Mouse (Mus musculus): ENCODE measurements around the gene Apoa5. TPM values are rescaled to one million over a fixed set of nuclear protein-coding genes. Genes with fewer than 3 reads are reported as not detected.
"Not testable (repeated sequence)": the region's sequence is repeated elsewhere in the genome, so short reads cannot be mapped to it uniquely, and the experiment has no call there.

Gene Apoa5
- total RNA-seq, 2 experiments from 2014 or later = not detected

DNA sequence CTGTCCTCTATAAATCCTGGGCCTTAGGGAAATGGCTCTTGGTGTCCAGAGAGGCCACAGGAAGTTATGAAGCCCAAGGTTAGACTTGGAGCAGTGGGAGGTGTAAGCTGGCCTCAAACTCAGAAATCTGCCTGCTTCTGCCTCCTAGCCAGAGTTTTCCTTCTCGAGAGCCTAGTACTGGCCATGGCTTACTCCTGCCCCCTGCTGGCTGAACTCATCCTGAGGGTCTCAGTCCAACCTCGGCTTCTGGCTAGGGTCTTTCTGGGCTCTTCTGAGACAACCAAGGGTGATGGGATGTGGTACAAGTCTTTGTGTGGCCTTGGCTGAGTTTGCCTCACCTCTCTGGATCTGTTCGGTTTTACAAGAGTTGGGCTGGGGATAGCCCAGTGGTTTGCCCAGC is 49.5 kb downstream of the Apoa5 start:
- TF ChIP-seq CTCF (IDR thresholded peaks at IDR 0.05) = no peak
- H3K4me3 ChIP-seq = no peak overlapping the region
- intact Hi-C loops (cut with DNase I) = no loop called here
- DNase-seq (ENCODE audit: extremely low spot score in 1 of 2, low spot score in 2 of 2) = no peak
- no peak overlapping the region for H3K27ac ChIP-seq

DNA sequence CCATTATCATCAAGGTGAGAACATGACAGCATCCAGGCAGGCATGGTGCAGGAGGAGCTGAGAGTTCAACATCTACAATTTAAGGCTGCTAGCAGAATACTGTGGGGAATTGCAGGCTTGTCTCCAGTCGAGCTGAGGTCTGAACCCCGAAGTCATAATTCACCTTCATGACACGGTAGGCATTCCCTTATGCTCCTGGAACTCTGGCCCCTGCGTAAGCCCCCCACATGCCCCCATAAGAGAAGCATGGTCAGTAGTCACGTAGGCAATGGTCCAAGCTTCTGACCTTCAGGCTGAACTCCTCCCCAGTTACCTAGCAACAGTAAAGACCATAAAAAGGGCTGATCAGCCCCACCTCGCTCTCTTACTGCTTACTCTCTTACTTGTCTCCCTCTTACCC is 51.5 kb downstream of the Apoa5 start, which contains the start of gene 4931429L15Rik:
Gene 4931429L15Rik (minus strand): TSS at position 101 of the 400 bp plus-strand sequence.
- DNase-seq (ENCODE audit: extremely low spot score in 1 of 2, low spot score in 2 of 2); intact Hi-C loops (cut with DNase I); H3K4me3 ChIP-seq; H3K27ac ChIP-seq: not testable (repeated sequence)

DNA sequence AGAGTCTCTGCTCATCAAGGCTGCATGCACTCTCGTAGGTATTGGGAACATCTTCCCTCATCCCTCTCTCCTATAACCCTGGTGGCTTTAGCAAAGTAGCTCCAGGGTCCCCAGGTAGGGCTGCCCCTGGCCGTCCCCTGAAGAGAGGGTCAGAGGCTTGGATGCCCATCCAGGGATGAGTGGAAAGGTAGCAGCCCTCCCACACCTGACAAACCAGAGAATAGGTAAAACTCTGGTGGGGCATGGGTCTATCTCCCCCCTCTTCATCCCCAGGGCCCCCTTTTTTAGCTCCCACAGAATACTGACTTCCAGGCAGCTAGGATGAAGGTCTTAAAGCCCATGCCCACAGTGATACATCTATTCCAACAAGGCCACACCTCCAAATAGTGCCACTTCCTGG is 52.0 kb downstream of the Apoa5 start:
- intact Hi-C loops (cut with DNase I) = no loop called here
- Histone ChIP-seq H3K4me3 (no peak overlapping the region), H3K27ac (no peak overlapping the region)
- DNase-seq (ENCODE audit: extremely low spot score in 1 of 2, low spot score in 2 of 2) = no peak
- TF ChIP-seq CTCF (IDR thresholded peaks at IDR 0.05) = no peak

Other genes starting within 250 kb of the Apoa5 start
- gene Apoa1, start 40.1 kb upstream of the Apoa5 start, total RNA-seq (2021) = not detected
- 1 to 10 TPM; 1.2 to 2.1 TPM for gene Apoc3, start 33.0 kb upstream of the Apoa5 start, total RNA-seq (2021)
- gene Apoa4, start 27.9 kb upstream of the Apoa5 start, total RNA-seq (2021) = not detected
- gene Zpr1, start 4.4 kb downstream of the Apoa5 start, total RNA-seq (2021) = 10 to 100 TPM; 38.6 to 38.9 TPM
- 10 to 100 TPM; 10.4 to 11.0 TPM for gene Bud13, start 14.4 kb downstream of the Apoa5 start, total RNA-seq (2021)
- not detected for gene 4931429L15Rik, start 51.4 kb downstream of the Apoa5 start, total RNA-seq (2021)

All from left cerebral cortex, adult 2 months (tissue).